Mouse (Mus musculus) intestine, embryonic 15.5 days (tissue): ENCODE results near the gene Hist1h3d. TPM values are rescaled to one million over a fixed set of nuclear protein-coding genes. Genes with fewer than 3 reads are reported as not detected.
"Not testable (repeated sequence)": the region's sequence is repeated elsewhere in the genome, so short reads cannot be mapped to it uniquely, and the experiment has no call there.

Source experiments
- ATAC-seq: fragments of 200-750 bp; cut with Nextera tagmentation; 2 replicates; pipeline ENCODE4 v1.8.0; 2017; ENCODE audit warnings: moderate TSS enrichment, moderate library complexity
- H3K27ac ChIP-seq: fragments of 300-500 bp; sonication (generic); 2 replicates; pipeline ENCODE4 v1.5.1; 2015; ENCODE audit warnings: mild to moderate bottlenecking, inconsistent platforms
- H3K27me3 ChIP-seq: fragments of 300-500 bp; sonication (generic); replicated peaks from 2 replicates; pipeline ENCODE4 v1.6.1; 2015; ENCODE audit warnings: inconsistent platforms
- H3K36me3 ChIP-seq: fragments of 300-500 bp; sonication (generic); 2 replicates; pipeline ENCODE4 v1.6.1; 2015; ENCODE audit warnings: inconsistent platforms
- H3K4me1 ChIP-seq: fragments of 300-500 bp; sonication (generic); replicated peaks from 2 replicates; pipeline ENCODE4 v1.6.1; 2015; ENCODE audit warnings: inconsistent platforms
- H3K4me2 ChIP-seq: fragments of 300-500 bp; sonication (generic); replicated peaks from 2 replicates; pipeline ENCODE4 v1.6.1; 2015; ENCODE audit warnings: mild to moderate bottlenecking, inconsistent platforms
- H3K4me3 ChIP-seq: fragments of 300-500 bp; sonication (generic); replicated peaks from 2 replicates; pipeline ENCODE4 v1.5.1; 2015; ENCODE audit warnings: inconsistent platforms
- H3K9ac ChIP-seq: fragments of 300-500 bp; sonication (generic); 2 replicates; pipeline ENCODE4 v1.6.1; 2015; ENCODE audit warnings: inconsistent platforms
- H3K9me3 ChIP-seq: fragments of 300-500 bp; sonication (generic); 2 replicates; pipeline ENCODE4 v1.6.1; 2016; ENCODE audit warnings: inconsistent platforms
- WGBS: fragments of 180-500 bp; shearing (Covaris S2); methylation state at CpG from one replicate; pipeline ENCODE4 v1.1.7; 2015; 5-methylcytosine and 5-hydroxymethylcytosine counted together
- polyA plus RNA-seq: library from polyadenylated mRNA; unstranded; fragments of >200 nt; fragmentation: Nextera tagmentation; extraction: Ambion mirVana; gene quantifications from 2 replicates; pipeline ENCODE4 v1.2.1, GENCODE M21; 2015

The Hist1h3d gene
- polyA plus RNA-seq, 1 experiment from 2014 or later, result 5.2 TPM

GRCm38 (mm10) chr13:23574546-23575170, 905 bp upstream of the Hist1h3d start:
- H3K4me1 ChIP-seq, H3K9me3 ChIP-seq, H3K4me3 ChIP-seq, ATAC-seq, H3K36me3 ChIP-seq, H3K27me3 ChIP-seq: not testable (repeated sequence)
- H3K4me2 ChIP-seq, result peak overlapping the region; percentile 52
- peak overlapping the region; percentile 81; the same call in 1 of the 2 replicates for H3K27ac ChIP-seq
- 0 out of 2 replicates have a peak overlapping the region, but pooled peaks have one; percentile 41 for H3K9ac ChIP-seq
- 2% methylated on average over 12 of the region's 39 CpGs for WGBS

- H3K27me3 ChIP-seq, ATAC-seq, H3K36me3 ChIP-seq, H3K9me3 ChIP-seq, H3K4me1 ChIP-seq: not testable (repeated sequence)
- Histone ChIP-seq H3K9ac (peak overlapping the region; percentile 65), H3K27ac (peak overlapping the region; percentile 84), H3K4me2 (peak overlapping the region; percentile 69), H3K4me3 (peak overlapping the region; percentile 42)
- 0% methylated on average over 20 of the region's 40 CpGs for WGBS
Observed at GRCm38 (mm10) chr13:23575864-23576313, 326 bp downstream of the Hist1h3d start.

- H3K36me3 ChIP-seq, result no peaks in the 10 kb centered on the region
- H3K27me3 ChIP-seq, result no peaks in the 10 kb centered on the region
- peak overlapping the region; percentile 69 for H3K4me2 ChIP-seq
- H3K27ac ChIP-seq, result peak overlapping the region; percentile 84
- 8% methylated on average over 7 of the region's 7 CpGs for WGBS
- ATAC-seq, result no peak
- H3K9me3 ChIP-seq, result no peaks in the 10 kb centered on the region
- peak overlapping the region; percentile 65 for H3K9ac ChIP-seq
- peak overlapping the region; percentile 42 for H3K4me3 ChIP-seq
- no peaks in the 10 kb centered on the region for H3K4me1 ChIP-seq
Observed at GRCm38 (mm10) chr13:23576351-23576881, 853 bp downstream of the Hist1h3d start.

DNA sequence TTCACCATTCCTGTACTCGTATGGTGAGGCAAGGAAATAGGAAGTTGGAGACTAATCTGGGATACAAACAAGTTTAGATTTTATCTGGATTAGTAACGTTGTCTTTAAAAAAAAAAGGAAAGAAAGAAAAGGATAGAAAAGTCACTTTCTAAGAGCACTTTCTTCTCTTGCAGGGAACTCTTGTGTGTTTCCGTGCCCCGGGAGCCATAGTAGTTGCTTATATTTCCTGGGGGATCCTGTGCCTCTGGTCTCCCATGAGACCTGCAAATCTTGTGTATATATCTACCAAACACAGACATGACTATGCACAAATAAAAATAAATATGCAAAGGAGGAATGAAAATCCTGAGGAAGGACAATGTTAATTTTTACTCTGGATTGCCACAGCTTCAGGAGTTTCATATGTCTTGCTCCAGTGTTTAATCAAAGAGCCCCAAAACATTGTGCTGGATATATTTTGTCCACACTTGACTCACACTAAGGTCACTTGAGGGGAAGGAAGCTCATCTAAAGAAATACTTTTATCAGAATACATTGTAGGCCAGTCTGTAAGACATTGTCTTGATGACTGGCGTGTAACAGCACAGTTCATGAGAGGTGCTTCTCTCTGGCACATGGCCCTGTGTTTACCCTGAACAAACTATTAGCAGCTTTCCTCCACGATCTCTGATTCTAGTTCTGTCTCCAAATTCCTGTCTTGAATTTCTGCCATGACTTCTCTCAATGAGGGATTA, 1.5 kb downstream of the Hist1h3d start:
- no peaks in the 10 kb centered on the region for H3K27me3 ChIP-seq
- H3K36me3 ChIP-seq, result no peaks in the 10 kb centered on the region
- H3K9ac ChIP-seq, result peak overlapping the region; percentile 65; the same call in 1 of the 2 replicates
- H3K4me1 ChIP-seq, result 0 out of 2 replicates have a peak, but pooled peaks cover 3% of the 10 kb centered on the region
- H3K4me3 ChIP-seq, result peak overlapping the region; percentile 42
- WGBS, result 31% methylated on average over 6 of the region's 6 CpGs
- peak overlapping the region; percentile 69 for H3K4me2 ChIP-seq
- peak overlapping the region; percentile 84 for H3K27ac ChIP-seq
- no peaks in the 10 kb centered on the region for H3K9me3 ChIP-seq
- ATAC-seq, result no peak

DNA sequence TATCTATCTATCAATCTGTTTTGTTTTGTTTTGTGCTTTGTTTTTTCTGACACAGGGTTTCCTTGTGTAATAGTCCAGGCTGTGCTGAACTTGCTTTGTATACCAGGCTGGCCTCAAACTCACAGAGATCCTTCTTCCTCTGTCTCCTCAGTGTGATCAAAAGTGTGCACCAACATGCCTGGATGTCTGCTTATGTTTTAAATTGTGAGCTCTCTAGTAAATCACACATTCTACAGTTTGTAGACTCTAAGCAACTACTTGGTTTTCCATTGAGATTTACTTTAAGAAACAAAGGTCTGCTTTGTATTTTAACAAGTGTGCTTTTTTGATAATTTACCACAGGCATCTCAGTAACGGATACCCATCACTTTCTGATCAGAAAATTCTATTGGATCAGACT, 2.3 kb downstream of the Hist1h3d start:
- 92% methylated on average over 1 of the region's 1 CpGs for WGBS
- no peak overlapping the region for H3K9ac ChIP-seq
- ATAC-seq, result no peak

DNA sequence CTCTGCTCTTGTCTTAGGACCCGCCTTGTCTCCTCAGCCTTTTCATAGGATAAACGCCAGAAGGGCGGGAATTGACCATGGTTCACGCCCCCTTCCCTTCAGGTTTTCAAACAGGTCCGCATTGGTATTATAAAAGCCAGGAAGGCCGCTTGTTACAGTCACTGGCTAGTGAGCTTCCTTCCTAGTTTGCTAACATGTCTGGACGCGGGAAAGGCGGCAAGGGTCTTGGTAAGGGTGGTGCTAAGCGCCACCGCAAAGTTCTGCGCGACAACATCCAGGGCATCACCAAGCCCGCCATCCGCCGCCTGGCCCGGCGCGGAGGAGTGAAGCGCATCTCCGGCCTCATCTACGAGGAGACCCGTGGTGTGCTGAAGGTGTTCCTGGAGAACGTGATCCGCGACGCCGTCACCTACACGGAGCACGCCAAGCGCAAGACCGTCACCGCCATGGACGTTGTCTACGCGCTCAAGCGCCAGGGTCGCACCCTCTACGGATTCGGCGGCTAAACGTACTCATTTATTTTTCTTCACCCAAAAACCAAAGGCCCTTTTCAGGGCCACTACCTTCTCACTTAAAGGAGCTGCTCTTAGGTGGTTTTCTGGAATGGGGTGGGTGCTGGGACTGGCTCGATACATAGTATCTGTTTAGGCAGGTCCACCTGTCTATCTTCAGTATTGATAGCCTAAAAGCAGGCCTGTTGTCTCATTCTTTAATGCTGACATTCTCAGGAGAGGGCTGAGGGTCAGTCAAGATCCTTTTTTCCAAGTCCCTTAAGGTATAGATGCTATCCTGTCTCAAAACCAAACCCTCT, 6.0 kb downstream of the Hist1h3d start, which contains the start of gene Hist1h4d:
Gene Hist1h4d (plus strand): TSS at position 191 of the 811 bp plus-strand sequence.
- Histone ChIP-seq H3K4me2 (peak within 1 kb of the TSS; percentile 75), H3K9me3 (no peaks in the 10 kb centered on the region), H3K9ac (peak within 1 kb of the TSS; percentile 62), H3K36me3 (no peaks in the 10 kb centered on the region), H3K4me3 (peak within 1 kb of the TSS; percentile 51), H3K27me3 (no peaks in the 10 kb centered on the region), H3K27ac (peak within 1 kb of the TSS; percentile 86), H3K4me1 (peaks cover 14% of the 10 kb centered on the region; the same call in 1 of the 2 replicates)
- WGBS, result under 1% methylated on average over 43 of the region's 43 CpGs
- peak; percentile 92 for ATAC-seq

More for the DNA sequence above, 2.3 kb downstream of the Hist1h3d start:
- Histone ChIP-seq H3K36me3 (no peaks in the 10 kb centered on the region), H3K4me3 (no peak overlapping the region), H3K9me3 (no peaks in the 10 kb centered on the region), H3K27me3 (no peaks in the 10 kb centered on the region), H3K4me2 (no peak overlapping the region), H3K4me1 (peaks cover 6% of the 10 kb centered on the region; the same call in 1 of the 2 replicates), H3K27ac (no peak overlapping the region)

- Histone ChIP-seq H3K4me2 (peak overlapping the region; percentile 75), H3K36me3 (no peaks in the 10 kb centered on the region), H3K27ac (peak overlapping the region; percentile 86), H3K9me3 (no peaks in the 10 kb centered on the region), H3K27me3 (no peaks in the 10 kb centered on the region), H3K9ac (peak overlapping the region; percentile 62), H3K4me3 (peak overlapping the region; percentile 51), H3K4me1 (peaks cover 16% of the 10 kb centered on the region; the same call in 1 of the 2 replicates)
- ATAC-seq, result no peak
- WGBS, result 11% methylated on average over 6 of the region's 6 CpGs
Observed at GRCm38 (mm10) chr13:23582219-23583056, 6.9 kb downstream of the Hist1h3d start.

DNA sequence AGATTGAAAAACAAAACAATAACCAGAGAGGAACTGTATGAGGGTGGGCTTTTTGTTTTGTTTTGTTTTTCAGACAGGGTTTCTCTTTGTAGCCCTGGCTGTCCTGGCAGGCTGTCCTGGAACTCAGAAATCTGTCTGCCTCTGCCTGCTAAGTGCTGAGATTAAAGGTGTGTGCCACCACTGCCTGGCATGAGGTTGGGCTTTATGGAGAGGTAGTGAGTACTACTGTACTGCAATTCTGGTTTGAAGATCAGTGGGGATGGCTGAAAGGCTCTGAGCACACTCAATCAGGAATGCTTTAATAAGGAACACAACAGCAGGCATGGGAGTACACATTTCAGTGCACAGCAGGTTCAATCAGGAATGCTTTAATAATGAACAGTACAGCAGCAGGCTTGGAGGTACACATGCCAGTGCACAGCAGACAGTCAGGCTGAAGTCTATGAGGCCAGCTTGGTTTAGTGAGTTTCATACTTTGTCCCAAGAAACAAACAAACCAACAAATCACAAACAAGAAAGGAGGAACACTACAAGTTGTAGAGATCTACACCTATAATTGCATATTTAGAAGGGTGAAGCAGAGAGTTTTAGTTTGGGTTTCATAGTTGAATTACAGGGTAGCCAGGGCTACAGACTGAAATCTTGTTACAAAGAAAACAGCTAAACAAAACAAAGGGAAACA, 8.0 kb downstream of the Hist1h3d start:
- Histone ChIP-seq H3K27me3 (no peaks in the 10 kb centered on the region), H3K4me3 (no peak overlapping the region), H3K9ac (no peak overlapping the region), H3K36me3 (no peaks in the 10 kb centered on the region), H3K4me1 (peaks cover 16% of the 10 kb centered on the region; the same call in 1 of the 2 replicates), H3K4me2 (peak overlapping the region; percentile 6; the same call in 1 of the 2 replicates), H3K27ac (peak overlapping the region; percentile 65), H3K9me3 (no peaks in the 10 kb centered on the region)
- ATAC-seq, result no peak

GRCm38 (mm10) chr13:23584331-23584730, 8.8 kb downstream of the Hist1h3d start:
- Histone ChIP-seq H3K4me1 (peaks cover 16% of the 10 kb centered on the region; the same call in 1 of the 2 replicates), H3K36me3 (no peaks in the 10 kb centered on the region), H3K4me2 (peak overlapping the region; percentile 68), H3K9me3 (no peaks in the 10 kb centered on the region), H3K27ac (peak overlapping the region; percentile 96), H3K9ac (peak overlapping the region; percentile 31; the same call in 1 of the 2 replicates), H3K4me3 (0 out of 2 replicates have a peak overlapping the region, but pooled peaks have one; percentile 45), H3K27me3 (no peaks in the 10 kb centered on the region)
- no peak for ATAC-seq

DNA sequence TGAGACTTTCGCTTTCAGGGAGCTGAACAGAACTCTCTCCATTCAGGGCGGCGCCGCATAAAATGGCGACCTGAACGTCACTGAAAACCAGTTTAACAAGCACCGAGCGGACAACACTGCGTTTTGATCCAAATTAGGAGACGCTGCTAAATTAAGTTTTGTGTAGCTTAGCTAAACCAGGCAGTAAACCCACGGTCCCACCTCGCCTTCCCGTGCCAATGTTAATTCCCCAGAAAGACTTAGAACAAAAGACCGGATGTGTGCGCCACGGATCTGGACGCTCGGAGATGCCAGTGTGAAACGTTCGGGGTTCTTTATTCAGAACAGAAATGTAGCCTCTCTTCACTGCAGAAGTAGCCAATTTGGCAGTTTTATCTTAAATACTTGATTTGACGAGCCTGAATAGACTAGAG, 9.5 kb downstream of the Hist1h3d start:
- peak overlapping the region; percentile 51 for H3K9ac ChIP-seq
- under 1% methylated on average over 21 of the region's 21 CpGs for WGBS
- H3K27ac ChIP-seq, result peak overlapping the region; percentile 96
- no peaks in the 10 kb centered on the region for H3K27me3 ChIP-seq
- no peaks in the 10 kb centered on the region for H3K36me3 ChIP-seq
- ATAC-seq, result peak; percentile 18; the same call in 1 of the 2 replicates
- peak overlapping the region; percentile 45 for H3K4me3 ChIP-seq
- H3K4me2 ChIP-seq, result peak overlapping the region; percentile 68
- peaks cover 16% of the 10 kb centered on the region; the same call in 1 of the 2 replicates for H3K4me1 ChIP-seq
- H3K9me3 ChIP-seq, result no peaks in the 10 kb centered on the region
